Mouse (Mus musculus) intestine, embryonic 15.5 days (tissue): Measurements from ENCODE around the gene Pid1. TPM values are rescaled to one million over a fixed set of nuclear protein-coding genes. Genes with fewer than 3 reads are reported as not detected.

Experiments used
- ATAC-seq: fragments of 200-750 bp; cut with Nextera tagmentation; 2 replicates; pipeline ENCODE4 v1.8.0; 2017; ENCODE audit warnings: moderate TSS enrichment, moderate library complexity
- H3K27ac ChIP-seq: fragments of 300-500 bp; sonication (generic); 2 replicates; pipeline ENCODE4 v1.5.1; 2015; ENCODE audit warnings: mild to moderate bottlenecking, inconsistent platforms
- H3K27me3 ChIP-seq: fragments of 300-500 bp; sonication (generic); replicated peaks from 2 replicates; pipeline ENCODE4 v1.6.1; 2015; ENCODE audit warnings: inconsistent platforms
- H3K36me3 ChIP-seq: fragments of 300-500 bp; sonication (generic); 2 replicates; pipeline ENCODE4 v1.6.1; 2015; ENCODE audit warnings: inconsistent platforms
- H3K4me1 ChIP-seq: fragments of 300-500 bp; sonication (generic); replicated peaks from 2 replicates; pipeline ENCODE4 v1.6.1; 2015; ENCODE audit warnings: inconsistent platforms
- H3K4me2 ChIP-seq: fragments of 300-500 bp; sonication (generic); replicated peaks from 2 replicates; pipeline ENCODE4 v1.6.1; 2015; ENCODE audit warnings: mild to moderate bottlenecking, inconsistent platforms
- H3K4me3 ChIP-seq: fragments of 300-500 bp; sonication (generic); replicated peaks from 2 replicates; pipeline ENCODE4 v1.5.1; 2015; ENCODE audit warnings: inconsistent platforms
- H3K9ac ChIP-seq: fragments of 300-500 bp; sonication (generic); 2 replicates; pipeline ENCODE4 v1.6.1; 2015; ENCODE audit warnings: inconsistent platforms
- H3K9me3 ChIP-seq: fragments of 300-500 bp; sonication (generic); 2 replicates; pipeline ENCODE4 v1.6.1; 2016; ENCODE audit warnings: inconsistent platforms
- WGBS: fragments of 180-500 bp; shearing (Covaris S2); methylation state at CpG from one replicate; pipeline ENCODE4 v1.1.7; 2015; 5-methylcytosine and 5-hydroxymethylcytosine counted together
- polyA plus RNA-seq: library from polyadenylated mRNA; unstranded; fragments of >200 nt; fragmentation: Nextera tagmentation; extraction: Ambion mirVana; gene quantifications from 2 replicates; pipeline ENCODE4 v1.2.1, GENCODE M21; 2015

The Pid1 gene
- polyA plus RNA-seq, 1 experiment from 2014 or later = 22.0 TPM

GRCm38 (mm10) chr1:84056884-84057630 is 306.9 kb downstream of the Pid1 start:
- WGBS = 68% methylated on average over 5 of the region's 5 CpGs
- no peak for ATAC-seq
- Histone ChIP-seq H3K9ac (no peak overlapping the region), H3K27me3 (no peaks in the 10 kb centered on the region), H3K36me3 (no peaks in the 10 kb centered on the region), H3K4me1 (no peaks in the 10 kb centered on the region), H3K27ac (no peak overlapping the region), H3K9me3 (no peaks in the 10 kb centered on the region), H3K4me2 (no peak overlapping the region), H3K4me3 (no peak overlapping the region)

GRCm38 (mm10) chr1:84056306-84056705 is 307.7 kb downstream of the Pid1 start:
- Histone ChIP-seq H3K4me1 (no peaks in the 10 kb centered on the region), H3K4me3 (no peak overlapping the region), H3K27me3 (no peaks in the 10 kb centered on the region), H3K36me3 (no peaks in the 10 kb centered on the region), H3K9me3 (no peaks in the 10 kb centered on the region), H3K27ac (no peak overlapping the region), H3K4me2 (no peak overlapping the region), H3K9ac (no peak overlapping the region)
- 82% methylated on average over 1 of the region's 1 CpGs for WGBS
- no peak for ATAC-seq

- no peak overlapping the region for H3K9ac ChIP-seq
- no peak for ATAC-seq
- H3K4me3 ChIP-seq = no peak overlapping the region
- H3K27ac ChIP-seq = no peak overlapping the region
- H3K27me3 ChIP-seq = no peaks in the 10 kb centered on the region
- H3K4me1 ChIP-seq = no peaks in the 10 kb centered on the region
- no peaks in the 10 kb centered on the region for H3K36me3 ChIP-seq
- WGBS = 80% methylated on average over 1 of the region's 1 CpGs
- H3K4me2 ChIP-seq = no peak overlapping the region
- no peaks in the 10 kb centered on the region for H3K9me3 ChIP-seq
Measured at GRCm38 (mm10) chr1:84025746-84026145, 338.2 kb downstream of the Pid1 start.

- no peaks in the 10 kb centered on the region for H3K9me3 ChIP-seq
- H3K4me3 ChIP-seq = no peak overlapping the region
- H3K4me1 ChIP-seq = no peaks in the 10 kb centered on the region
- WGBS = 75% methylated on average over 4 of the region's 4 CpGs
- no peaks in the 10 kb centered on the region for H3K36me3 ChIP-seq
- H3K27me3 ChIP-seq = no peaks in the 10 kb centered on the region
- H3K4me2 ChIP-seq = no peak overlapping the region
- no peak overlapping the region for H3K9ac ChIP-seq
- ATAC-seq = no peak
- no peak overlapping the region for H3K27ac ChIP-seq
Measured at GRCm38 (mm10) chr1:84012871-84013375, 351.1 kb downstream of the Pid1 start.

GRCm38 (mm10) chr1:84002630-84003029 is 361.4 kb downstream of the Pid1 start:
- WGBS = 78% methylated on average over 4 of the region's 4 CpGs
- no peak overlapping the region for H3K9ac ChIP-seq
- H3K9me3 ChIP-seq = no peaks in the 10 kb centered on the region

More at GRCm38 (mm10) chr1:84002630-84003029, 361.4 kb downstream of the Pid1 start:
- Histone ChIP-seq H3K27ac (no peak overlapping the region), H3K36me3 (no peaks in the 10 kb centered on the region), H3K4me1 (no peaks in the 10 kb centered on the region), H3K4me3 (no peak overlapping the region), H3K27me3 (no peaks in the 10 kb centered on the region), H3K4me2 (no peak overlapping the region)
- no peak for ATAC-seq
